Mouse (Mus musculus): ENCODE measurements around the gene Mars. TPM values are rescaled to one million over a fixed set of nuclear protein-coding genes. Genes with fewer than 3 reads are reported as not detected.

Mars gene
- total RNA-seq, 2 experiments from 2014 or later: 38.8 to 43.5 TPM

DNA sequence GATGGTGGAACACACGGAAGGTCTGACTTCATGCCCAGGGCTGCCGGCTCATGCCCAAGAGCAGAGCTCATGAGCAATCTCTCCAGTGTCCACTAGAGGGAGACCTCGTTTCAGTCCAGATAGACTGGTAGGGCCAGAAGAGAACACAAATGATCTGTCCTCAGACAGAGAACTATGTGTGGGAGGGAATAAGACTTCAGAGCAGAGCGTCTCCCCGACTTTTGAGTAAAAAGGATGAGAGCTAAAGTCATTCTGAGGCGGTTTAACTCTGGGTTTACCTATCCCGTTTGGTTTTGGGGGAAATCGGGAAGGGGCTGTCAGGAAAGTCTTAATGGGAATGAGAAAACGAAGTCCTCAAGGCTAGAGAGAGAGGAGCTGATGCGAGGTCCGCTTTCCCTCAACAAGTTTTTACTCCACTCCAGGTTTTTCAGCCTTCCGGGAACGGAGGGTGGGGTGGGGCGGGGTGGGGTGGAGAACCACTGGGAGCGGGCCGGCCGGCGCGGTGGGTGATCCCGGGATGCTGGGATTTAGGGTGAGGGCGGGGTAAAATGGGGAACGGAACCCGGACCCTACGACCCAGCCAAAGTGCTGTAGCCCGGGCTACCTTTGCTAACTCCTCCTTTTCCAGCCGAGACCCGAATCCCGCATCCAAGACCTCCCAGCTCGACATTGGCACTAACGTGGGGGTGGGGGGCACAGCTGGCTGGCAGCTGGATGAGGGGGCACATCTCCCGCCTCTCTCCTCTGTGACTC lies 27.5 kb upstream of the Mars start:
- peak; percentile 84 for ATAC-seq (replicated peaks; ENCODE audit: low FRiP score, poor library complexity, severe bottlenecking)

DNA sequence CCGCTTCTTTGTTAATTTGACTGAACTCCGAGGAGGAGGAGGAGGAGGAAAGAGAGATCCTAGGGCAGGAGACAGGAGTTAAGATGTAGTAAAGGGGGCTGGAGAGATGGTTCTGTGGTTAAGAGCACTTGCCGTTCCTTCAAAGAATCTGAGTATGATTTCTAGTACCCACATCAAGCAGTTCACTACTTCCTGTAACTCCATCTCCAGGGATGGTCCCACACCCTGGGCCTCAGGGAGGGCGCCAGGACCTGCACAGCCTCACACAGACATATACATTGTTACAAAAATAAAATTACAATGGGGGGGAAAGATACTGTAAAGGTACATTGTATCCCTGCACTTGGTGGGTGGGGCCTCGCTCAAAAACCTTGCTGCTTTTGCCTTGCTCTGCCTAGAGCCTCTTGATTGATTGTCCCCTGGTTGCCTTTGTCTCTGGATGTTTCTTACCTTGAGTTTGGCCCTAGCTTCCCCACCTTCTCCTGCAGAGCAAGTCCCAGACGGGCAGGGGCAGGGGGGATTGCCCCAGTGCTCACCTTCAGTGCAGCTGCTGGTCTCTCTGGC lies 26.0 kb upstream of the Mars start:
- ATAC-seq (replicated peaks; ENCODE audit: low FRiP score, poor library complexity, severe bottlenecking): no peak

DNA sequence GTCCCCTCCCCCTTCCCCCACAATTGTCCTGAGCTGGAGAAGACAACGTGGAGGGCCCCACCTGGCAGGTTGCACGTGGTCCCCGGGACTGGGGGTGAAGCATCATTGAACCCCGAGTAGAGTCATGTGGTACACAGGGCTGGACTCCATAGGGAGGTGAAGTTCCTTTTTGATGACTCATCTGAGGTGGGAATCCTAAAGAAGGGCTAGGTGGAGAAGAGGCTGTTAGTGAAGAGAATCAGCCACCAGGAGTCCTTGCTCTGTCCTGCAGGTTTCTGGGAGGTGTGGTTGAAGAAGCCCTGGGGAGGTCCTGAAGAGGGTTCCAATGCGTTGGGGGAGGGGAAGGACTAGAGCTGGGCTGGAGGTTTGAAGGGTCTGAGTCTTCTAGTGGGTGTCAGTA lies 25.4 kb upstream of the Mars start:
- no peak for ATAC-seq (replicated peaks; ENCODE audit: low FRiP score, poor library complexity, severe bottlenecking)

DNA sequence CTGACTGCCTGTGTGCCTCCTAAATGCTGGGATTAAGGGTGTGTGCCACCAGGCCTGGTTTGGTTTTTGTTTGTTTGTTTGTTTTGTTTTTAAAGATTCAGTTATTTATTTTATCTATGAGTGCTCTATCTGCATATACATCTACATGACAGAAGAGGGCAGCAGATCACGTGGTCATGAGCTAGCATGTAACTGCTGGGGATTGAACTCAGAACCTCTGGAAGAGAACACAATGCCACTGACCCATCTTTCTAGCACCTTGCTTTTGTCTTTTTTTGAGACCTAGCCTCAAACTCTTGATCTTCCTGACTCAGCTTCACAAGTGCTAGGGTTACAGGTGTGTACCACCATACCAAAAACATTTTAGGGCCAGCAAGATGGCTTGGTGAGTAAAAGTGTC lies 23.7 kb upstream of the Mars start:
- ATAC-seq (replicated peaks; ENCODE audit: low FRiP score, poor library complexity, severe bottlenecking): no peak

DNA sequence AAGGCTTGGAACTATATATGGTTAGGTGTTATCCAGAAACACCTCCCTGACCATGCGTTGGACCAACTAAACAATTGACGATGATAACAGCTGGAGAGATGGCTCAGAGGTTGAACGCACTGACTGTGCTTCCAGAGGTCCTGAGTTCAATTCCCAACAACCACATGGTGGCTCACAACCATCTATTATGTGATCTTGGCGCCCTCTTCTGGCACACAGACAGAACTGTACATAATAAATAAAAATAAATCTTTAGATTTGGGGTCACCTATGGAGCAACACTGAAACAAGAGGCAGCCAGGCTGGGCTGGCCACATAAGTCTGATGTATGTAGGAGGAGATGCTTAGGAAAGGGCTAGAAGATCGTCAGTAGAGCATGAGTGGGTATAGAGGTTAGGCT lies 21.6 kb upstream of the Mars start:
- ATAC-seq (replicated peaks; ENCODE audit: low FRiP score, poor library complexity, severe bottlenecking): no peak

DNA sequence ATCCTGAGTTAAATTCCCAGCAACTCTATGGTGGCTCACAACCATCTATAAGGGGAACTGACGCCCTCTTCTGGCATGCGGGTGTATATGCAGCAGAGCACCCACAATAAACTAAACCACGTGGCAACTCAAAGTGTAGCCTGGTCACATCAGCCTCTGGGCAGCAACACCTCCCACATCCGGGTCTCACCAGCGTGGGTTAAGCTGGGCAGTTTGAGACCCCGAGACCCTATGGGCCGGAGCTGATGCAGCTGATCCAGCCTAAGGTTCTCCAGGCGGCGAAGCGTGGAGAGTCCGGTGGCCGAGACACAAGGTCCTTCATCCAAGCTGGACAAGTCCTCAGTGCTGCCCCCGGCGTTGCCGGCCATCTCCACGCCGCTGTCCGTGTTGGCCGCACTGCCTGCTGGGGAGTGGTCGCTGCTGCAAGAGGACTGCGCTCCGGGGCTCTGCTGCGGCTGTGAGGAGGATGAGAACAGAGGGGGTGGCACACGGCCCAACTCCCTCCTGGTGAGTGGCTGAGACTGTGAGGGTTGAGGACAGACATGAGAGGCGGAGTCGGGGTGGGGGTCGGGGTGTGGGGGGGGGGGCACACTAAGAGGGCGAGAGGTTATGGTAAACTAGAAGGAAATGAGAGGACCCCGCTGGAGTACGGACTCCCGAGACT lies 20.8 kb upstream of the Mars start:
- ATAC-seq (replicated peaks; ENCODE audit: low FRiP score, poor library complexity, severe bottlenecking): no peak

DNA sequence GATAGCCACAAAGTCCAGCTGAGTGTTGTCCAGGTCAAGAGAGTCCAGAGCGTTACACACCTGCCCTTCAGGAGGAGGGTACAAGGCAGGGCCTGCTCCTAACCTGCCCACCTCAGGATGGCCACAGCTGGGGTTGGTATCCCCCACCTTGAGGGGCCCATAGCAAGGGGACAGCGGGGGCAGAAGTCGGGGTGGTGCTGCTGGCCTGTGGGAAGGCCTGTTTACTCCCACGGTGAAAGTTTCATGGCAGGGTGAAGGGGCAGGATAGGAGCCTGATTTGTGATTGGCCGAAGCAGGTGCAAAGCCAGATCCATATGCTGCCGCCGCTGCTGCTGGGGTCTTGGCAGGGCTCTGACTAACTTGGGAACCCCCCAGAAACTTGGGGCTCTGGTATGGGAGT lies 18.6 kb upstream of the Mars start:
- no peak for ATAC-seq (replicated peaks; ENCODE audit: low FRiP score, poor library complexity, severe bottlenecking)

DNA sequence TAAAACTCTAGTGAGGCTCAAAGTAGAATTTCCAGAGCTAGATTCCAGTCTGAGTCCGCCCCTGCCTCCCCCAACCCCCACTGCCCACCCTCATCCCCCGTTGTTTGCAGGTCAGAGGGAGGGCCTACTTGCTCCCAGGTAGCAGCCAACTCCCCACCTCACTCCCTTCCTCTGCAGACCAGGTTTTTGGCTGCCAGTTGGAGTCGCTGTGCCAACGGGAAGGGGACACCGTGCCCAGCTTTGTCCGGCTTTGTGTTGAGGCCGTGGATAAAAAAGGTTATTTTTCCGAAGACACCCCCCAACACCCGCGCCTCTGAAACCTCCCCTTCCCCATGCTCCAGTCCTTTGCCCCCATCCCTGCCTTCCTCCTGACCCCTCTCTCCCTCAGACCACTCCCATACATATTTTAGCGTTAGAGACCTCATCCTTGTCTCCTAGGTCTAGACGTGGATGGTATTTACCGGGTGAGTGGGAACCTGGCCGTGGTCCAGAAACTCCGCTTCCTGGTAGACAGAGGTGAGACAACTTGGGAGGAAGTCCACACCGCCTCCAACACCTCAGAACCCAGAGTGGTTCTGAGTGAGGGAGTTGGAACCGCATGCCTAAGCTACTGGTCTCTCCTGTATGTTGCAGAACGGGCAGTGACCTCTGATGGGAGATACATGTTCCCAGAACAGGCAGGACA lies 16.0 kb upstream of the Mars start:
- no peak for ATAC-seq (replicated peaks; ENCODE audit: low FRiP score, poor library complexity, severe bottlenecking)

DNA sequence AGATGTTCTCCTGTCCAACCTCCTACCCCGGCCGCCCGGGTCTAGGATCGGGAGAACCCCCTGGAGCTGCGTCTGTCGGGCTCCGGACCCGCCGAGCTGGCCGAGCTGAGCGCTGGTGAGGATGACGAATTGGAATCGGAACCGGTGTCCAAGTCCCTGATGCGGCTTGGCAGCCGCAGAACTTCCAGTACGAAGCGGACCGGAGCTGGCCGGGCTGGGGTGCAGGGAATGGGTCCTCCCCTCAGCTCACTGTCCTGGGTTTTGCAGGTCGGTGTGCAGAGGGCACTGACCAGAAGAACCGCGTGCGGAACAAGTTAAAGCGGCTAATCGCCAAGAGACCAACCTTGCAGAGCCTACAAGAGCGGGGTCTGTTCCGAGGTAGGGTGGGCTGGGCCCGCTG lies 15.2 kb upstream of the Mars start:
- ATAC-seq (replicated peaks; ENCODE audit: low FRiP score, poor library complexity, severe bottlenecking): no peak

DNA sequence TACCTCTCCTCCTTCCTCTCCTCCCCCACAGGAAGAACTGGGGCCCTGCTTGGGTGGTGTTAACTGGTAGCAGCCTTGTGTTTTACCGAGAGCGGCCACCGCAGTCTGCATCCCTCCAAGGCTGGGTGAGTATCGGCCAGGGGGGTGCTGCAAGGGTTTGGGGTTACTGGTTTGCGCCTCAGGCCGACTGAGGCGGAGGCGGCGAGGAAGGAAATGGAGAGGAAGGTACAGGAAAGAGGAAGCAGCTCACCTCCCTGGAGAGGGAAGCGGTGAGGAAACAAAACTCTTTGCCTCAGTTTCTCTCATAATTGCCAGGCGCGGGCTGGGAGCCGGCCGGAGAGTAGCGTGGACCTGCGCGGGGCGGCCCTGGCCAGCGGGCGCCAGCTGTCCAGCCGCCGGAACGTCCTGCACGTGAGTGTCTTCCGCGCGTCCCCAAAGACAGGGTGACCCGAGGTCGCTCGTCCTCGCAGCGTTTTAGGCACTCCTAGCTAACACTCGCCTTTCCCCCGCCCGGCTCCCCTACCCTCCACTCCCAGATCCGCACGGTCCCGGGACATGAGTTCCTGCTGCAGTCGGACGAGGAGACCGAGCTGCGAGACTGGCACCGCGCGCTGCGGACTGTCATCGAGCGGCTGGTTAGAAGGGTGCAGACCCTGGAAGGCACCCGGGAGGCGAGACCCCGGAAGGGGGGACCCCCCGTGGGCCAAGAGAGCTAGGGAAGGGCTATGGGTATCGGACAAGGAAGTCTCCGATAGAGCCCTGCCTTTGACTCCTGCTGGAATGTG lies 14.6 kb upstream of the Mars start:
- no peak for ATAC-seq (replicated peaks; ENCODE audit: low FRiP score, poor library complexity, severe bottlenecking)

DNA sequence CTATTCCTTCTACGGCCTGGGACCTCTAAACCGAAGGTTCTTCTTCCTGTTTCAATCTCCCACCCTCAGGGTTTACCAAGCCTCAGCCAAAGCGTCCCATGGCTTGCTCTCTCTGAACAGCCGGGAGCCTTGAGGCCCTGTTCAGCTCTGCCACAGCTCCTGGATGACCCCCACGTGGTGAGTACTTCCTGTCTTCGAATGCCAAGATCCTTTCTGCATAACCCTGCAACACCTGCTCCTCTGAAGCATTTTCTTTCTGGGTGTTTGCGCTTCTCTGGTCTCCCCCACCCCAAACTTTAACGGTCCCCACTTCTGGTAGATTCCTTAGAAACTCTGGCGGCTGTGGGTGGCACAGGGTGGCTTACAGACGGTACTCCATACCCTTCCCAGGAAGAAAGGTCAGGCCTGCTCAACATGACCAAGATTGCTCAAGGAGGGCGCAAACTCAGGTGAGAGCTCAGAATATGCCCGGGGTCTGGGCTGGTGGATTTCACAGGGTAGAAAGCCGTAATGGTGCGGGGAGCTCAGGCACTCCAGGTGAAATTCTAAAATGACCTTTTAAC lies 13.9 kb upstream of the Mars start:
- ATAC-seq (replicated peaks; ENCODE audit: low FRiP score, poor library complexity, severe bottlenecking): no peak

DNA sequence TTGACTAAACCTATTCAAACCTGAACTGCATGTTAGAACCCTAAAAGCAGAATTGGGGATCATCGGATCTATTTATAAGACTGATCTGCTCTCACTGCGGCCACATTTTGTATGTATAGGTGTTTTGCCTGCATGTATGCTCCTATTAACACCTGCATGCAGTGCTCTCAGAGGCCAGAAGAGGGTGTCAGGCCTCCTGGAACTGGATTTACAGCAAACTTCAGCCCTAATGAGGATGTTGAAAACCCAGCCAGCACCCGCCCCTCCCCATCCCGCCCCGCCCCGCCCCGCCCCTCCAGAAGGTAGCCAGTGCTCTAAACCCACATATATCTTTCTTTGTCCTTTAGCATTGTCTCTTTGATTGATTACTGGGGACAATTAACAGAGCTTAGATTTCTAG lies 12.9 kb upstream of the Mars start:
- ATAC-seq (replicated peaks; ENCODE audit: low FRiP score, poor library complexity, severe bottlenecking): peak; percentile 56; the same call in 1 of the 2 replicates

DNA sequence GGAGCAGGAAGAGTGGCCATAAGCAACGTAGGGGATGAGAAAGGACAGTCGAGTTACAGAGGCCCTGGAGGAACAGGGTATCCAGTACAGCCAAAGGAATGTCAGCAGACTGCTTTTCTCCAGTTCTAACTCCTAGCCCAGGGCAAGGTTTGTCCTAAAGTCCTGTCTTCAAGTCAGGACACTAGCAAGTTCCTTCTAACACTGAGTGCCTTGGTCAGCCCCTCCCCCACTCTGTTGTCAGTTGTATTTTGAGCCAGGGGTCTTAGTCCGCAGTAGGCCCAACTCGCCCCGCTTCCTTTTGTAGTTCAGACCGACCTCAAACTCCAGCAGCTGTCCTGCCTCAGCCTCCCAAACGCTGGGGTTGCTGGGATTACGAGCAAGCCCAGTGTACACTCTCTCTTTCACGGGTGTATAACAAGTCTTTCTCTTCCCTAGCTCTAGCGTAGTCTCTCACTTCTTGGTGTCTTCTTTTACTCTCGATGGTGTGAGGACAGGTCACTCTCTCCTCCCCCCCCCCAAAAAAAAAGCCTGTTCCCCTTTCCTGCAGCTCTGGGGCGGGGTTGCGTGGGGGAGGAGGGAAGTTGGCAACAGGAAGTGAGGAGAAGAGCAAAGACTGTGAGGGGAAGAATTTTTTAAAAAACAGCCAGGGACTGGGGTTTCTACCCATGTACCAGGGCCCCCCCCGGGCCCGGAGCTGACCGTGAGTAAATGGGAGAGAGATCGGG lies 11.7 kb upstream of the Mars start:
- ATAC-seq (replicated peaks; ENCODE audit: low FRiP score, poor library complexity, severe bottlenecking): no peak

DNA sequence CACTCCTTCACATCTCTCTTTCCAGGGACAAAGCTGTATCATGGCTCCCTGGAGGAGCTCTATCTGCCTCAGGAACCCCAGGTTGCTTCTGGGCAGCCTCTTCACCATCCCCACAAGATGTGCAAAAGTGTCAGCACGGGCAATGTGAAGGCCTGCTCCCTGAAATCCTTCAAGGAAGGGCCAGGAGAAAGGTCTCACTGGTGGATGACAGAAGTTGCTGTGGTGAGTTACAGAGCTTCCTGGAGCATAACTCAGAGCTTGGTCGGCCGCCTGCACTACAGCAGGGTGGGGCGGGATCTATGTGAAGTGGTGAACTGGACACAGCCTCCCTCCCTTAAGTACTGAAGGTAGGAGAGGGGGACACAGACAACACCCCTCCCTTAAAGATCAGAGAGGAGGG lies 11.1 kb upstream of the Mars start:
- ATAC-seq (replicated peaks; ENCODE audit: low FRiP score, poor library complexity, severe bottlenecking): no peak

DNA sequence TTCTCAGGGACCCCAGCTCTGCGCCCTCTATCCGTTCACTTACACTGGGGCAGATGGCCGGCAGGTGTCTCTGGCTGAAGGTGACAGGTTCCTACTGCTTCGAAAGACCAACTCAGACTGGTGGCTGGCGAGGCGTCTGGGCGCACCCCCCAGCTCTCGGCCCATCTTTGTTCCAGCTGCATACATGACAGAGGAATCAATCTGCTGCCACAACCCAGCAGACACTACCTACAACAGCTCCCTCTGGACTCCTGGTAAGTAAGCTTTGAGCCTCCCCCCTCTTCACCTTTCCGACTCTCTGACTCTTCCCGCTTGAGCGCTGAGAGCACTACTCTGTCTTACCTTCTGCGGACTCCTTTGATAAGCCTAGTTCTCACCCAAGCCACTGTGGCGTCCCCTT lies 10.6 kb upstream of the Mars start:
- ATAC-seq (replicated peaks; ENCODE audit: low FRiP score, poor library complexity, severe bottlenecking): no peak

DNA sequence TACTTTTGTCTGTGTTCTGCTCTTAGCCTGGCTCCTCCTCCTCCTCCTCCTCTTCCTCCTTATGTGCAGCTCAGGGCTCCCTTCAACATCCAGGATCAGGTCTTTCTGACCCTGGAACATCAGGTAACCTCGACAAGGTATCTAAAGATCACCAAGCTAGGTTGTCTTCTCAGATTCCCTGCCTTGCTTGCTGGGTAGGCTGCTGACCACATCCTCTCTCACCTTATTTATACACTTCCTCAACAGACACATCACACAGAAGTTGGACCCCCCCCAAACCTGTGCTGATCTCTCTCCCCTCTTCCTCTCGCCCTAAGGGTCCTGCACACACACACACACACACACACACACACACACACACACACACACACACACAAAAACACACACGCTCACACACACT lies 10.0 kb upstream of the Mars start, which contains the start of gene Arhgap9:
Gene Arhgap9 (plus strand): TSS at position 344 of the 400 bp plus-strand sequence.
- ATAC-seq (replicated peaks; ENCODE audit: low FRiP score, poor library complexity, severe bottlenecking): no peak

DNA sequence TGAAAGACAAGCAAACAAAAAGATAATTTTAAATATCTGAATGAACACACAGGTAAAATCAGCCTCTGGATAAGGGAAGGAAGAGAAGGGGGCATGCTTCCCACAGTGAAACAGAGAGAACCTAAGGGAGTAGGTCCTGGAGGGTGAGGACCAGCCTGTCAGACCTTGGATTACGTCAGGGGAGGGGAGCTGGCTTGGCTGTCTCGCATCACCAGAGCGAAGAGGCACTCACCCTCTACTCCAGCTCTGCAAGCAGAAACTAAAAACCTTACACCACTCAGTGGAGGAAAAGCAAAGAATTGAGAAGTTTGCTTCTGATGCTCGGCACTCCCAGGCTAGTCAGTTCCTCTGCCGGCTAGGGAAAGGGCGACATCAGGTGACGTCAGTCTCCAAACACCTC lies 8.4 kb upstream of the Mars start:
- ATAC-seq (replicated peaks; ENCODE audit: low FRiP score, poor library complexity, severe bottlenecking): no peak

DNA sequence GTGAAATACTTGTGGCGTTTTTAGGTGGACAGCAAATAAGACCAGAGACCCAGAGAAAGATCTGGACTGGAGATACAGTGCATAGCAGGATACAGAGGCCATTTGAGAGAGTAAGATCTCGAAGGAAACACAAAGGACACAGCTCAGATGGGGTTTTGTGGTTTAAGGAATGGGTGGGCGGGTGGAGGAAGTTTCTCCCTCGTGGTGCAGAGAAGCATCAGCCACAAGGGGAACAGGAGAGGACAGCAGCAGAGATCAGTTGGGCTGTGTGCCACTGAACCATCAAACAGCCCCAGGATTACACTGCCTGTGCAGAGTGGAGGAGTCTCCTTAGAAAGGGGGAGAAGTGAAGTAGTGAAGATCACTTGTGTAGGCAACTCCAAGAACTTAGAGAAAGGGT lies 6.4 kb upstream of the Mars start:
- peak; percentile 30; the same call in 1 of the 2 replicates for ATAC-seq (replicated peaks; ENCODE audit: low FRiP score, poor library complexity, severe bottlenecking)

DNA sequence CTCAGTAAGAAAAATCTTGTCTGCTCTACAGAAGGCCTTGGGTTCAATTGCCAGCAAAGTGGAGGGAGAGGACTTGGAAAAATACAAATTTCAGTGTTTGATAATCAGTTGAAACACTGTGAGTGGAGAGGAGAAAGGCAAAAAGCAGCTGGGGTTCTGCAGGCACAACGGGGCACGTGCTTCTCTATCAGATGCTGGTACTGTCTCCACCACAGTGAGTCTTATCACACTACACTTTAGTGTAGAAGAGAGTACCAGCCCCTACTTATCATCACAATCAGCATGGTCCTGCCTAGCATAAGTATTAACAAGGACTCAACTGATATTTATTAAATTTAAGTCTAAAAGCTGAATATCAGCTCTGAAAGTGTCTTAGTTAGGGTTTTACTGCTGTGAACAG lies 5.7 kb upstream of the Mars start:
- ATAC-seq (replicated peaks; ENCODE audit: low FRiP score, poor library complexity, severe bottlenecking): no peak

Measured in erythroblast, adult 5-6 weeks (primary cell).